Mouse (Mus musculus) cerebellum, adult 18-20 months (tissue): ENCODE measurements at regions not wholly inside any gene's neighbourhood (a gene's known extent, or its start where the extent isn't known, plus 50 kb on each side); places are given as distances from the start of the nearest gene placed in this dataset.

ENCODE experiments used
- DNase-seq, 2 experiments: peaks; one replicate each; pipeline ENCODE4 v3.0.0; 2021

DNA sequence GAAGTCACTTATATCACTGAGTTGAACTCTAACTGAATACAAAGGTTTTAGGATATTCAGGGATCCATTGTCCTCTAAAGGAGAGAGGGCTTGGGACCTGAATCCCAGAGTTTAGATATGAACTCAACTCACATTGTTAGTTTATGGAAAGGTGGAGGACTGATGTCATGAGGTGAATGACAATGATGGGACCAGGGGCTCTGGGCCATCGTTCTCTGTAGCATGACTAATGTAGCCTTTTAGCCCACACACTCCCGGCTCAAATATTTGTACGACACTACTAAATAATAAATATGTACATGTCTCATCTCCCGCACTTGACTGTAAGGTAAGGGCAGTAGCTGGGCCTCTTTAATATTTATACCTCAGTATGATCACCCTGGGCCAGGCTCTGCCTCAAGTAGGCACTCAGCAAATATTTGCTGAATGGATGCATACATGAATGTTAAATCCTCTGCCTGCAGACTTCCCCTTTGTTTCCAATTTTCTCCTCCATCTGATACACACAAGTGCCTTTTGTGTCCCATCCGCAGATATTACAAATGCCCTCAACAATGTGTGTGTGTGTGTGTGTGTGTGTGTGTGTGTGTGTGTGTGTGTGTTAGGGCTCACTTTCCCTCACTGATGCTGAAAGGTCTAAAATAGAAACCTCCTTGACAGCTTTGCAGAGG lies 59.2 kb upstream of the 4933402D24Rik start:
- DNase-seq: no peak

DNA sequence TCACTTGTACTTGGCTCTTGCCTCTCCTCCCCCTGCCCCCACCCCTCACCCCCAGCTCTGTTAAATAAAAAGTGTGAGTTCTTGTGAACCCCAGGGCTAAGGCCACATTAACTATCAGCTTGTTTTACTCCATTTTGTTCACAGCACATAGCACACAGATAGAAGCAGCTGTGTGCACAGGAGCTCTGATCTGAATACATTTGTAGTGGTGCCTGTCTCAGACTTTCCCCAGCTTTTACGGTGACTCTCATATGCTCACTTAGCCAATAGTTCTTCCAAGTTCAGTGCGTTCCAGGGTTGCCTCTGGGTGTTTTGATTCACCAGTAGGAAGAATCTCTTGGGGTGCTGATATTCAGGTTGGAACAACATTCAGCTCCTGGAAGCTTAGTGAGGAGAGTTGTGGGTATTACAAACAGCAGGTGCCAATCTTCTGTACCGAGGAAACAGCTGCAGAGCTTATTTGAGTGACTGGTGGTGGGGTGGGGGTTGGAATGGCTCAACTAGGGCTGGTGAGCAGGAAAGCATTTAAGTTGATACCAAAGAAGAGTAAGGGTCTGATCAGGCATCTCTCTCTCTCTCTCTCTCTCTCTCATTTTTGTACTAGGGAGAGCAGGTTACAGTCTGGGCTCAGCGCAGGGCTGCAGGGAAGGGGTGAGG lies 51.7 kb upstream of the 4933402D24Rik start:
- DNase-seq: no peak

DNA sequence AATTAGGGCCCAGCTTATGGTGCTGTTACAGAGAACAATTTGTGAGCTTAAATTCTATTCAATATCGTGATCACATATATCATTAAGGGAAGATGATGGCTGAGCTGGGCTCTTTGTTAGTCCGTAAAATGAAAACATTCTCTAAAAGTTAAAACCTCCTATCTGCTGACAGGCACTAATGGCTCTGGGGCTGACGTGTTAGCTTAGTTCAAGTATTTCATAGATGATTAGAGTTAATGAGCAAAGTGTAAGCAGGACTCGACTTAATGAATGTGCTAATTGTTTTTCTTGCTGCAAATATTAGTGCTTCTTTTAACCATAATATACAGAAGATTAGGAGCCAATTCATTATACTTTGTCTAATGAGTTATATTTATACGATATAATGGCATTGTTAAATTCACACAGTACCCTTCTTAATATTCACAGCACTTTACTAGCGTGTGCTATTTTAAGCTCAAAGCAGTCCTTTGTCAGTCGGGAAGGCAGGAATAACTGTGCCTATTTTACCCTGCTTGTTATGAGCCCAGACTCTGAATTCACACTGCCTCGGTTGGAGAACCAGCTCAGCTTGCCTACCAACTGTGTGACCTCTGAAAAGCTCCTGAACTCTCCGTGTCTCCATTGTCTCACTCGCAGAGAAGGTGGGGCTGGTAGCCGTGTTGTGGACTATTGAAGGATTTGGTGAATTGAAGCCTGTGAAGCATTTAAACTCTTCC lies 50.6 kb upstream of the 4933402D24Rik start:
- no peak for DNase-seq
